Mouse (Mus musculus) liver, postnatal 0 days (tissue): ENCODE measurements around the gene Nedd4.

Experiments
- CTCF ChIP-seq: sonication (generic); IDR thresholded peaks from 2 replicates; pipeline ENCODE4 v1.5.1; 2016; ENCODE audit warnings: antibody characterized with exemption, low read depth
- EP300 ChIP-seq: IDR thresholded peaks from 2 replicates; pipeline ENCODE4 v1.6.1; 2016; ENCODE audit warnings: antibody characterized with exemption, low read depth, mild to moderate bottlenecking

DNA sequence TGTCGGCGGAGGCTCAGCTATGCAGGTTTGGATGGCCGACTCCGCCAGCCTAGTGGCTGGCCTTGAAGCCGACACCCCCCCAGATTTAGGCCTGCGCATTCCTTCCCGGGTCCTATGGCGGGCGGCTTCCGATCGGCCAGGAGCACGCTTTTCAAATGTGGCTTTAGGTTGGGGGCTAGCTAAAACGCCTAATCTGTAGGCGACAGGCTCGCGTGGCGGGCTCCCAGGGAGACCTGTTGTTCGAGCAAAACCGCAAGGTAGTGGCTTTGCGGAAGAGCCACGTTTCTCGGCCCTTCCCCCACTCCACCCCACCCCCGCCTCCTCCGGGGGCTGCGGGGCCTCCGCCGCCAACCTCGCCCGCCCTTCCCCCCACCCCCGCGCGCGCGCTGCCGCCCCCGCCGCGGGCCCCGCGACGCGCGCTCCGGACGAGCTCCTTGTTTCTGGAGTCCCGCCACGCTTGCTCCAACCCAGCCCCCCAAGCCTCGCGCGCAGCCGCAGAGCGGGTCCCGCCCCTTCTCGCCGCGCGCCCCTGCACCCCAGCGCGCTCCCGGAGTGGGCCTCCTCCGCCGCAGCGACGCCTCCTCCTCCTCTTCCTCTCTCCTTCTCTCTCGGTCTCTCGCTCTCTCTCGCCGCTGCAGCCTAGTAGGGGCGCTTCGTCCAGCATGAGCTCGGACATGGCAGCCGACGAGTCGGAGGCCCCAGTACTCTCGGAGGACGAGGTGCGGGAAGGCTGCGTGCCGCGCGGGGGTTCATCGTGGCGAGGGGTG lies at the start of gene Nedd4:
- TF ChIP-seq CTCF: peak; percentile 9; the same call in 1 of the 2 replicates
- TF ChIP-seq EP300: no peak
